Mouse (Mus musculus) hindbrain, postnatal 0 days (tissue): ENCODE data around the gene Vps8. TPM values are rescaled to one million over a fixed set of nuclear protein-coding genes. Genes with fewer than 3 reads are reported as not detected.
"Not testable (repeated sequence)": the region's sequence is repeated elsewhere in the genome, so short reads cannot be mapped to it uniquely, and the experiment has no call there.

Experiments
- ATAC-seq: fragments of 200-750 bp; cut with Nextera tagmentation; 2 replicates; pipeline ENCODE4 v1.8.0; 2017; ENCODE audit warnings: mild to moderate bottlenecking, moderate TSS enrichment, moderate library complexity
- DNase-seq: peaks from one replicate; pipeline ENCODE4 v3.0.0-alpha.2; 2015; ENCODE audit warnings: low spot score
- H3K27ac ChIP-seq: fragments of 300-500 bp; sonication (generic); 2 replicates; pipeline ENCODE4 v1.5.1; 2014; ENCODE audit warnings: mild to moderate bottlenecking
- H3K27me3 ChIP-seq: fragments of 300-500 bp; sonication (generic); 2 replicates; pipeline ENCODE4 v1.6.1; 2014; ENCODE audit warnings: low read length, mixed read lengths; ENCODE audit not compliant: insufficient read depth
- H3K36me3 ChIP-seq: fragments of 300-500 bp; sonication (generic); 2 replicates; pipeline ENCODE4 v1.6.1; 2014; ENCODE audit warnings: low read length, mixed read lengths; ENCODE audit not compliant: insufficient read depth
- H3K4me1 ChIP-seq: fragments of 300-500 bp; sonication (generic); 2 replicates; pipeline ENCODE4 v1.6.1; 2014; ENCODE audit warnings: antibody characterized with exemption, low read length, mixed read lengths; ENCODE audit not compliant: insufficient read depth
- H3K4me2 ChIP-seq: fragments of 300-500 bp; sonication (generic); 2 replicates; pipeline ENCODE4 v1.6.1; 2014; ENCODE audit warnings: low read depth, mild to moderate bottlenecking, low read length, moderate library complexity, mixed read lengths
- H3K4me3 ChIP-seq: fragments of 300-500 bp; sonication (generic); 2 replicates; pipeline ENCODE4 v1.5.1; 2014; ENCODE audit warnings: low read length
- H3K9ac ChIP-seq: fragments of 300-500 bp; sonication (generic); replicated peaks from 2 replicates; pipeline ENCODE4 v1.6.1; 2014; ENCODE audit warnings: mild to moderate bottlenecking, low read length, moderate library complexity, mixed read lengths
- H3K9me3 ChIP-seq: fragments of 300-500 bp; sonication (generic); 2 replicates; pipeline ENCODE4 v1.6.1; 2016; ENCODE audit warnings: low read length, mixed read lengths
- CTCF ChIP-seq: IDR thresholded peaks from 2 replicates; pipeline ENCODE4 v1.5.1; 2016; ENCODE audit warnings: antibody characterized with exemption, control low read depth, low read depth
- WGBS: fragments of 180-500 bp; shearing (Covaris S2); extraction: QIAGEN DNeasy Blood & Tissue Kit; methylation state at CpG from one replicate; pipeline ENCODE4 v1.1.7; 2014; 5-methylcytosine and 5-hydroxymethylcytosine counted together
- polyA plus RNA-seq: library from polyadenylated mRNA; unstranded; fragments of >200 nt; fragmentation: Nextera tagmentation; extraction: Ambion mirVana; gene quantifications from 2 replicates; pipeline ENCODE4 v1.2.1, GENCODE M21; 2015
- total RNA-seq: library from RNA; depleted of rRNA; stranded (reverse); fragments of >200 nt; gene quantifications from 2 replicates; pipeline ENCODE4 v1.2.3, GENCODE M21; 2014

Vps8 gene
- total and polyA plus RNA-seq, 2 experiments from 2014 or later = 21.2 to 39.9 TPM

- Histone ChIP-seq H3K27me3 (no peaks in the 10 kb centered on the region), H3K9me3 (no peaks in the 10 kb centered on the region), H3K4me3 (no peak overlapping the region), H3K9ac (no peak overlapping the region; the same call in 1 of the 2 replicates), H3K4me1 (peaks cover 12% of the 10 kb centered on the region; the same call in 1 of the 2 replicates), H3K4me2 (no peak overlapping the region), H3K27ac (peak overlapping the region; percentile 71), H3K36me3 (peaks cover 14% of the 10 kb centered on the region; the same call in 1 of the 2 replicates)
- ATAC-seq (0 out of 2 replicates have a peak, but pooled peaks have one; percentile 18), DNase-seq (peak; percentile 44)
- no peak for TF ChIP-seq CTCF
- 24% methylated on average over 6 of the region's 6 CpGs for WGBS
These were observed 232.4 kb downstream of the Vps8 start for GRCm38 (mm10) chr16:21655291-21655690.

- H3K27me3 ChIP-seq = no peaks in the 10 kb centered on the region
- H3K9me3 ChIP-seq = no peaks in the 10 kb centered on the region
- peaks cover 14% of the 10 kb centered on the region; the same call in 1 of the 2 replicates for H3K36me3 ChIP-seq
- H3K4me3 ChIP-seq = no peak overlapping the region
- H3K9ac ChIP-seq = no peak overlapping the region
- WGBS = 81% methylated on average over 9 of the region's 9 CpGs
- H3K27ac ChIP-seq = no peak overlapping the region
- no peak for TF ChIP-seq CTCF
- no peak for ATAC-seq
- peaks cover 17% of the 10 kb centered on the region for H3K4me1 ChIP-seq
- H3K4me2 ChIP-seq = no peak overlapping the region
- DNase-seq = no peak
These were observed 233.0 kb downstream of the Vps8 start for GRCm38 (mm10) chr16:21655961-21656360.

GRCm38 (mm10) chr16:21664633-21665363, 241.9 kb downstream of the Vps8 start:
- Histone ChIP-seq H3K9me3 (no peaks in the 10 kb centered on the region), H3K4me1 (peaks cover 26% of the 10 kb centered on the region), H3K27me3 (no peaks in the 10 kb centered on the region), H3K4me3 (no peak overlapping the region), H3K27ac (peak overlapping the region; percentile 72), H3K9ac (0 out of 2 replicates have a peak overlapping the region, but pooled peaks have one; percentile 33), H3K4me2 (peak overlapping the region; percentile 28), H3K36me3 (no peaks in the 10 kb centered on the region)
- ATAC-seq = peak; percentile 77
- 14% methylated on average over 18 of the region's 18 CpGs for WGBS
- DNase-seq = peak; percentile 68
- peak; percentile 21 for TF ChIP-seq CTCF

DNA sequence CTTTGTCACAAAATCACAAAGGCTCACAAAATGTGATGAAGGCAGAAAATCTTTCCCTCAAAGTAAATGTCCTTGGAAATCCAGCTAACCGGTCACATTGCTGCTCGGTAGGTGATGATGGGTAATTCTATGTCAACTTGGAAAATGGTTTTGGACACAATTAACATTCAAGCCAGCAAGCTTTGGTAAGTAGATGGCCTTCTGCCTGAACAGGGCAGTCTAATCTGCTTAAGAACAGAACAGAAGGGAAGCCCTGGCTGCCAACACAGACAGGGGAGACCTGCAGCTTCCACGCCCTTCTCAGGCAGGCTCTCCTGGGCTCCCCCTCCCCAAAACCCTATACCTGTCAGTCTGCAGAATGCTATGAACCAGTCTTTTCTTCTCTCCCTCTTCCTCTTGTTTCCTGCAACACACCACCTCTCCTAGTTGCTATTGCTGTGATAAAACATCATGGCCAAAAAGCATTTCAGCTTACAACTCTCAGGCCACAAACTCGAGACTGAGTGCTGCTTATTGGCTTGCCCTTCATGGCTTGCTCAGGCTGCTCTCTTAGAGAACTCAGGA, 242.6 kb downstream of the Vps8 start:
- ATAC-seq = peak; percentile 79
- TF ChIP-seq CTCF = no peak
- no peaks in the 10 kb centered on the region for H3K36me3 ChIP-seq
- no peaks in the 10 kb centered on the region for H3K9me3 ChIP-seq
- 14% methylated on average over 4 of the region's 4 CpGs for WGBS
- H3K4me2 ChIP-seq = 0 out of 2 replicates have a peak overlapping the region, but pooled peaks have one; percentile 28
- H3K27me3 ChIP-seq = no peaks in the 10 kb centered on the region
- H3K4me1 ChIP-seq = peaks cover 22% of the 10 kb centered on the region
- peak; percentile 48 for DNase-seq
- H3K9ac ChIP-seq = no peak overlapping the region
- H3K4me3 ChIP-seq = no peak overlapping the region
- peak overlapping the region; percentile 72 for H3K27ac ChIP-seq

GRCm38 (mm10) chr16:21671878-21672277, 249.0 kb downstream of the Vps8 start:
- Histone ChIP-seq H3K9me3 (no peaks in the 10 kb centered on the region), H3K36me3 (peaks cover 9% of the 10 kb centered on the region), H3K4me3 (no peak overlapping the region), H3K27me3 (no peaks in the 10 kb centered on the region), H3K9ac (no peak overlapping the region), H3K27ac (no peak overlapping the region), H3K4me2 (no peak overlapping the region), H3K4me1 (no peaks in the 10 kb centered on the region)
- no peak for TF ChIP-seq CTCF
- DNase-seq (no peak), ATAC-seq (no peak)
- WGBS = 64% methylated on average over 4 of the region's 4 CpGs

DNA sequence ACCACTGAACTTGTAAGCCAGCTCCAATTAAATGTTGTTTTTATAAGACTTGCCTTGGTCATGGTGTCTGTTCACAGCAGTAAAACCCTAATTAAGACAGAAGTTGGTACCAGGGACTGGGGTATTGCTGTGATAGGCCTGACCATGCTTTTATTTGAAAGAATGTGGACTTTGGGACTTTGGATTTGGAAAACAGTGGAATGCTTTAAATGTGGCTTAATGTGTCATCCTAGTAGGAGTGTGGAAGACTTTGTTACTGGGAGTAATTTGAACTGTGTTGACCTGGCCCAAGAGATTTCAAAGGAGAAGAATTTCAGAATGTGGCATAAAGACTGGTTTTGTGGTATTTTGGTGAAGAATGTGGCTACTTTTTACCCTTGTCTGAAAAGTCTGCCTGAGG, 250.1 kb downstream of the Vps8 start:
- ATAC-seq, H3K4me1 ChIP-seq, DNase-seq, H3K9ac ChIP-seq, H3K27ac ChIP-seq, H3K4me3 ChIP-seq, H3K9me3 ChIP-seq, H3K27me3 ChIP-seq, H3K4me2 ChIP-seq: not testable (repeated sequence)
- peaks cover 16% of the 10 kb centered on the region for H3K36me3 ChIP-seq

DNA sequence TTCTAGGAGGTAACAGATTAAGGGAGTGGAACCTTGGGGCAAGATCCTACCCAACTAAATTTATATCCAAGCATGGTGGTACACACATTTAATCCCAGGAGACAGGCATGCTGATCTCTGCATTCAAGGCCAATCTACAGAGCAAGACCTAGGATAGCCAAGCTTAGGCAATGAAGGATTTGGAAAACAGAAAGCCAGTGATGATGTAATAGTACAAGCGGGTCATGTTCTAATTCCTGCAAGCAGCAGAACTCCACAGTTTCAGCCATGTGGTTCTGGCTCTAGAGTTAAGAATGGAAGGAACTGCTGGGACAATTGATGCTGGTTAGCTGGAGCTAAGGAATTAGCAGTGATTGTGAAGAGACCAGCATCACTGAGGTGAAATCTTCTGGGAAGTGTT, 250.7 kb downstream of the Vps8 start:
- not testable (repeated sequence) for H3K4me3 ChIP-seq, H3K9ac ChIP-seq, H3K4me1 ChIP-seq, DNase-seq, H3K9me3 ChIP-seq, H3K27me3 ChIP-seq, H3K27ac ChIP-seq, ATAC-seq, H3K4me2 ChIP-seq
- peaks cover 16% of the 10 kb centered on the region for H3K36me3 ChIP-seq
- WGBS = 100% methylated on average over 1 of the region's 1 CpGs
